Mouse (Mus musculus): Measurements from ENCODE around the gene Cbx1. TPM values are rescaled to one million over a fixed set of nuclear protein-coding genes. Genes with fewer than 3 reads are reported as not detected.

Gene Cbx1
- polyA plus RNA-seq, 1 experiment: 33.7 TPM

GRCm38 (mm10) chr11:96831516-96831915 lies 42.6 kb downstream of the Cbx1 start:
- Histone ChIP-seq H3K9me3 (no peaks in the 10 kb centered on the region), H3K27me3 (replicated peaks) (peaks cover 3% of the 10 kb centered on the region), H3K4me3 (replicated peaks) (no peak overlapping the region), H3K36me3 (replicated peaks; ENCODE audit: low read length) (peaks cover 18% of the 10 kb centered on the region), H3K4me1 (peaks cover 39% of the 10 kb centered on the region)
- TF ChIP-seq GATA1 (IDR thresholded peaks at IDR 0.05; ENCODE audit: borderline replicate concordance, low read length): no peak
- TF ChIP-seq FLI1 (IDR thresholded peaks at IDR 0.05; ENCODE audit: low read length): no peak

- no peak for TF ChIP-seq GATA1 (IDR thresholded peaks at IDR 0.05; ENCODE audit: borderline replicate concordance, low read length)
- no peak for TF ChIP-seq FLI1 (IDR thresholded peaks at IDR 0.05; ENCODE audit: low read length)
- Histone ChIP-seq H3K36me3 (replicated peaks; ENCODE audit: low read length) (peaks cover 7% of the 10 kb centered on the region), H3K9me3 (no peaks in the 10 kb centered on the region), H3K27me3 (replicated peaks) (peaks cover 8% of the 10 kb centered on the region), H3K4me3 (replicated peaks) (no peak overlapping the region), H3K4me1 (peaks cover 29% of the 10 kb centered on the region)
Measured at GRCm38 (mm10) chr11:96832541-96832940, 43.6 kb downstream of the Cbx1 start.

GRCm38 (mm10) chr11:96832973-96833372 lies 44.0 kb downstream of the Cbx1 start:
- Histone ChIP-seq H3K4me1 (peaks cover 25% of the 10 kb centered on the region), H3K36me3 (replicated peaks; ENCODE audit: low read length) (peaks cover 3% of the 10 kb centered on the region), H3K4me3 (replicated peaks) (no peak overlapping the region), H3K9me3 (no peaks in the 10 kb centered on the region), H3K27me3 (replicated peaks) (peaks cover 11% of the 10 kb centered on the region)
- no peak for TF ChIP-seq GATA1 (IDR thresholded peaks at IDR 0.05; ENCODE audit: borderline replicate concordance, low read length)
- TF ChIP-seq FLI1 (IDR thresholded peaks at IDR 0.05; ENCODE audit: low read length): no peak

- Histone ChIP-seq H3K4me1 (peaks cover 17% of the 10 kb centered on the region), H3K4me3 (replicated peaks) (no peak overlapping the region), H3K36me3 (replicated peaks; ENCODE audit: low read length) (no peaks in the 10 kb centered on the region), H3K27me3 (replicated peaks) (peaks cover 19% of the 10 kb centered on the region), H3K9me3 (no peaks in the 10 kb centered on the region)
- TF ChIP-seq GATA1 (IDR thresholded peaks at IDR 0.05; ENCODE audit: borderline replicate concordance, low read length) (no peak), FLI1 (IDR thresholded peaks at IDR 0.05; ENCODE audit: low read length) (no peak)
Measured at GRCm38 (mm10) chr11:96834127-96834526, 45.2 kb downstream of the Cbx1 start.

- peaks cover 10% of the 10 kb centered on the region for H3K4me1 ChIP-seq
- no peak for TF ChIP-seq FLI1 (IDR thresholded peaks at IDR 0.05; ENCODE audit: low read length)
- no peak overlapping the region for H3K4me3 ChIP-seq (replicated peaks)
- peaks cover 7% of the 10 kb centered on the region; the same call in 1 of the 2 replicates for H3K9me3 ChIP-seq
- no peaks in the 10 kb centered on the region for H3K36me3 ChIP-seq (replicated peaks; ENCODE audit: low read length)
- H3K27me3 ChIP-seq (replicated peaks): peaks cover 35% of the 10 kb centered on the region
Measured at GRCm38 (mm10) chr11:96837298-96837697, 48.4 kb downstream of the Cbx1 start.

- peaks cover 9% of the 10 kb centered on the region; the same call in 1 of the 2 replicates for H3K9me3 ChIP-seq
Measured at GRCm38 (mm10) chr11:96838341-96838740, 49.4 kb downstream of the Cbx1 start.

GRCm38 (mm10) chr11:96839428-96839827 lies 50.5 kb downstream of the Cbx1 start:
- Histone ChIP-seq H3K9me3 (peaks cover 9% of the 10 kb centered on the region; the same call in 1 of the 2 replicates), H3K27me3 (replicated peaks) (peaks cover 35% of the 10 kb centered on the region), H3K4me1 (peaks cover 4% of the 10 kb centered on the region; the same call in 1 of the 2 replicates), H3K4me3 (replicated peaks) (no peak overlapping the region), H3K36me3 (replicated peaks; ENCODE audit: low read length) (no peaks in the 10 kb centered on the region)
- TF ChIP-seq GATA1 (IDR thresholded peaks at IDR 0.05; ENCODE audit: borderline replicate concordance, low read length) (no peak), FLI1 (IDR thresholded peaks at IDR 0.05; ENCODE audit: low read length) (no peak)

More at GRCm38 (mm10) chr11:96838341-96838740, 49.4 kb downstream of the Cbx1 start:
- Histone ChIP-seq H3K27me3 (replicated peaks) (peaks cover 36% of the 10 kb centered on the region), H3K4me3 (replicated peaks) (no peak overlapping the region), H3K36me3 (replicated peaks; ENCODE audit: low read length) (no peaks in the 10 kb centered on the region), H3K4me1 (peaks cover 4% of the 10 kb centered on the region)
- TF ChIP-seq GATA1 (IDR thresholded peaks at IDR 0.05; ENCODE audit: borderline replicate concordance, low read length) (no peak), FLI1 (IDR thresholded peaks at IDR 0.05; ENCODE audit: low read length) (no peak)

GRCm38 (mm10) chr11:96839877-96840276 lies 51.0 kb downstream of the Cbx1 start:
- Histone ChIP-seq H3K4me1 (peaks cover 4% of the 10 kb centered on the region; the same call in 1 of the 2 replicates), H3K4me3 (replicated peaks) (no peak overlapping the region), H3K36me3 (replicated peaks; ENCODE audit: low read length) (no peaks in the 10 kb centered on the region), H3K9me3 (peaks cover 13% of the 10 kb centered on the region), H3K27me3 (replicated peaks) (peaks cover 35% of the 10 kb centered on the region)
- TF ChIP-seq FLI1 (IDR thresholded peaks at IDR 0.05; ENCODE audit: low read length) (no peak), GATA1 (IDR thresholded peaks at IDR 0.05; ENCODE audit: borderline replicate concordance, low read length) (no peak)

- H3K9me3 ChIP-seq: peaks cover 18% of the 10 kb centered on the region
- TF ChIP-seq FLI1 (IDR thresholded peaks at IDR 0.05; ENCODE audit: low read length) (no peak), GATA1 (IDR thresholded peaks at IDR 0.05; ENCODE audit: borderline replicate concordance, low read length) (no peak)
- H3K36me3 ChIP-seq (replicated peaks; ENCODE audit: low read length): no peaks in the 10 kb centered on the region
Measured at GRCm38 (mm10) chr11:96840290-96840689, 51.4 kb downstream of the Cbx1 start.

GRCm38 (mm10) chr11:96843627-96844026 lies 54.7 kb downstream of the Cbx1 start:
- H3K9me3 ChIP-seq: peaks cover 24% of the 10 kb centered on the region
- peaks cover 7% of the 10 kb centered on the region; the same call in 1 of the 2 replicates for H3K4me1 ChIP-seq
- TF ChIP-seq FLI1 (IDR thresholded peaks at IDR 0.05; ENCODE audit: low read length) (no peak), GATA1 (IDR thresholded peaks at IDR 0.05; ENCODE audit: borderline replicate concordance, low read length) (no peak)
- H3K36me3 ChIP-seq (replicated peaks; ENCODE audit: low read length): no peaks in the 10 kb centered on the region
- peaks cover 36% of the 10 kb centered on the region for H3K27me3 ChIP-seq (replicated peaks)
- no peak overlapping the region for H3K4me3 ChIP-seq (replicated peaks)

More at GRCm38 (mm10) chr11:96840290-96840689, 51.4 kb downstream of the Cbx1 start:
- Histone ChIP-seq H3K4me3 (replicated peaks) (no peak overlapping the region), H3K27me3 (replicated peaks) (peaks cover 35% of the 10 kb centered on the region), H3K4me1 (peaks cover 4% of the 10 kb centered on the region; the same call in 1 of the 2 replicates)
